Mouse (Mus musculus): ENCODE results near the gene Kcnn1. TPM values are rescaled to one million over a fixed set of nuclear protein-coding genes. Genes with fewer than 3 reads are reported as not detected.

Kcnn1 gene
- polyA plus RNA-seq, 1 experiment from 2014 or later: 9.0 TPM

DNA sequence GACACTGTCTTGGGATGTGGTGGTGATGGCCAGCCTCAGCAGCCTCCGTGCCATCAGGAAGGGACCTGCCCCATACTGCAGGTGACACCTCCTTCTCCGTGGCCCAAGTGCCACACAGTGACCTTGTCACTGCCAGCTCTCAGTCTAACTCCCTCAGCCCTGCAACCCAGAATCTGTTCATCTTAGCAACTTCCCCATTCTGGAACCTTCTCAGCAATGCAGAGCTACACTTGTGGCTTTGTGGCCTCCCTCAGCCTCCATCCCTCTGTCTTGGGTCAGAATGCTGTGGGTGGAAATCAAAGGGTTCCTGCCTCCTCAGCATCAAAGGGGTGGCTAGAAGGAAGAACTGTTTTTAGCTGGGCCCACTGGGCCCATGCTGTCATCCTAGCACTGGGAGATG lies 9.2 kb downstream of the Kcnn1 start:
- Histone ChIP-seq H3K4me1 (replicated peaks; ENCODE audit: control insufficient read depth, insufficient read depth, low read length) (peaks cover 11% of the 10 kb centered on the region), H3K9ac (ENCODE audit: low read length) (no peak overlapping the region)
- no peak for ATAC-seq (replicated peaks; ENCODE audit: low FRiP score)

DNA sequence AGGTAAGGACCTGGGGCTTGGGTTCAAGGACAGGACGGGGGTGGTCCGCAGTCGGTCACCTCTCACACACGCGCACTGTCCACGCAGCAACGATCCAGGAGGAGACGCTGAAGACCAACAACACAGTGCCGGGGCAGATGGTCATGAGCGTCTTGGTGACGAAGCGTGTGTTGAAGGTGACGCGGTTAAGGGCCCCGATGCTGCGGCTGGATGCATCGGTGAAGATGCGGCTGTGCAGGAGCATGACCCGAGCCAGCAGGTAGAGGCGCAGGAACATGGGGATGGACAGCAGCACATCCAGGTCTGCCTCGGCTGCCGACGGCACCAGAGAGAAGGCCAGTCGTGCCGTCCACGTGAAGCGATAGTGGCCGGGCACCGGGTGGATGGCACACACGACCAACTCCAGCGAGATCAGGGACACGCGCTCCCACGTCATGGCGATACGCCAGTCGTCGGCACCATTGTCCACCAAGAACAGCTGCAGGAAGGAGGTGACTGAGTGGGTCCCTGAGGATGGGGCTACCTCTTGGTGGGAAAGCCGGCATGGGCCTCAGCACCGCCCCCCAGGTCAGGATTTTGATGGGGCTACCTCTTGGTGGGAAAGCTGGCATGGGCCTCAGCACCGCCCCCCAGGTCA lies 10.3 kb downstream of the Kcnn1 start:
- ATAC-seq (replicated peaks; ENCODE audit: low FRiP score): no peak
- no peaks in the 10 kb centered on the region; the same call in 1 of the 2 replicates for H3K27me3 ChIP-seq (ENCODE audit: control insufficient read depth, insufficient read depth, low read length)
- no peak for DNase-seq (ENCODE audit: low spot score)
- no peak overlapping the region for H3K9ac ChIP-seq (ENCODE audit: low read length)
- H3K9me3 ChIP-seq (ENCODE audit: control insufficient read depth, low read length): no peaks in the 10 kb centered on the region
- H3K4me3 ChIP-seq (ENCODE audit: low read depth, low read length): no peak overlapping the region
- no peaks in the 10 kb centered on the region for H3K36me3 ChIP-seq (ENCODE audit: control insufficient read depth, insufficient read depth, low read length)
- 89% methylated on average over 41 of the region's 41 CpGs for WGBS
- H3K27ac ChIP-seq (ENCODE audit: low read depth, low read length): no peak overlapping the region
- H3K4me1 ChIP-seq (replicated peaks; ENCODE audit: control insufficient read depth, insufficient read depth, low read length): peaks cover 8% of the 10 kb centered on the region; the same call in 1 of the 2 replicates
- H3K4me2 ChIP-seq (ENCODE audit: low read depth, low read length, severe bottlenecking): no peak overlapping the region

More for the DNA sequence above, 9.2 kb downstream of the Kcnn1 start:
- Histone ChIP-seq H3K4me2 (ENCODE audit: low read depth, low read length, severe bottlenecking) (no peak overlapping the region), H3K4me3 (ENCODE audit: low read depth, low read length) (no peak overlapping the region), H3K9me3 (ENCODE audit: control insufficient read depth, low read length) (no peaks in the 10 kb centered on the region), H3K27me3 (ENCODE audit: control insufficient read depth, insufficient read depth, low read length) (no peaks in the 10 kb centered on the region; the same call in 1 of the 2 replicates), H3K36me3 (ENCODE audit: control insufficient read depth, insufficient read depth, low read length) (no peaks in the 10 kb centered on the region), H3K27ac (ENCODE audit: low read depth, low read length) (no peak overlapping the region)
- 93% methylated on average over 2 of the region's 2 CpGs for WGBS
- DNase-seq (ENCODE audit: low spot score): no peak

DNA sequence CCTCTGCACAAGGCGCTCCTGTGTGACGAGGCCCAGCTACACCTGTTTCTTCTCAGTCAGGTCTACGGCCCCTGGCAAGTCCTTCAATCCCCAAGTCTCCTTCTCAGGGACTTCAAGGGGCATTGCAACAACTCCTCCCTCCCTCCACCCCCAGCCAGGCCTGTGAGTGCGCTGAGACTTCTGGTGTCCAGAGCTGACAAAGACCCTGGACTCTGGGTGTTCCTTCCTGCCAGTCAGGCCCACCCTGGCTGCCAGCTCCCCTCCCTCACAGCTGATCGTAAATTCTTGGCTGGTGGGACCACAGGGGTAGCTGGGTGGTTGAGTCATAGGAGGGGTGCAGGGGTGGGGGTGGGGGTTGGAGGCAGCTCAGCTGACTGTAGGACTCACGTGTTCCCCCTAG lies 11.2 kb downstream of the Kcnn1 start:
- peak overlapping the region; percentile 23; the same call in 1 of the 2 replicates for H3K9ac ChIP-seq (ENCODE audit: low read length)
- 0 out of 2 replicates have a peak, but pooled peaks cover 4% of the 10 kb centered on the region for H3K4me1 ChIP-seq (replicated peaks; ENCODE audit: control insufficient read depth, insufficient read depth, low read length)
- ATAC-seq (replicated peaks; ENCODE audit: low FRiP score): no peak
- no peaks in the 10 kb centered on the region; the same call in 1 of the 2 replicates for H3K27me3 ChIP-seq (ENCODE audit: control insufficient read depth, insufficient read depth, low read length)
- no peak for DNase-seq (ENCODE audit: low spot score)
- WGBS: 60% methylated on average over 6 of the region's 6 CpGs
- H3K9me3 ChIP-seq (ENCODE audit: control insufficient read depth, low read length): no peaks in the 10 kb centered on the region
- no peak overlapping the region for H3K27ac ChIP-seq (ENCODE audit: low read depth, low read length)
- H3K4me3 ChIP-seq (ENCODE audit: low read depth, low read length): no peak overlapping the region
- no peaks in the 10 kb centered on the region for H3K36me3 ChIP-seq (ENCODE audit: control insufficient read depth, insufficient read depth, low read length)
- H3K4me2 ChIP-seq (ENCODE audit: low read depth, low read length, severe bottlenecking): no peak overlapping the region

DNA sequence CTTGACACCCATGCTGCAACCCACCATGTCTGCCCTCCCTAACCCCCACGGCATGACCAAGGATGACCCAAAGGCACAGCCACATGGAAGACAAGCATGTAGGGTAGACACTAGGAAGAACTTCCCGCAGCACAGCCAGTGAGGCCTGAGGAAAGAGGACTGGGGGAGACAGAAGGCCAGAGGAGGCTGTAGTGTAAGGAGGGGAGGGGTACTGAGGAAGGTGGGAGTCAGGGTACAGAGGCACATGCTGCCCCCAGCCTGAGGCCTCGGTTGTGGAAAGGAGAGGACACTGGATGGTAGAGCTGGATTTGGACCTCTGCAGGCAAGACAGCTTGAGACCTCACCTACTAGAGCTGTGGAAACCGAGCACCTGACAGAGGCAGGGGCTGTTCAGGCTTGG lies 12.1 kb downstream of the Kcnn1 start:
- no peaks in the 10 kb centered on the region for H3K4me1 ChIP-seq (replicated peaks; ENCODE audit: control insufficient read depth, insufficient read depth, low read length)
- H3K9ac ChIP-seq (ENCODE audit: low read length): no peak overlapping the region
- DNase-seq (ENCODE audit: low spot score) (no peak), ATAC-seq (replicated peaks; ENCODE audit: low FRiP score) (no peak)
- 85% methylated on average over 4 of the region's 4 CpGs for WGBS
- no peaks in the 10 kb centered on the region for H3K36me3 ChIP-seq (ENCODE audit: control insufficient read depth, insufficient read depth, low read length)
- H3K9me3 ChIP-seq (ENCODE audit: control insufficient read depth, low read length): no peaks in the 10 kb centered on the region
- no peak overlapping the region for H3K4me3 ChIP-seq (ENCODE audit: low read depth, low read length)
- no peaks in the 10 kb centered on the region; the same call in 1 of the 2 replicates for H3K27me3 ChIP-seq (ENCODE audit: control insufficient read depth, insufficient read depth, low read length)
- H3K27ac ChIP-seq (ENCODE audit: low read depth, low read length): no peak overlapping the region
- H3K4me2 ChIP-seq (ENCODE audit: low read depth, low read length, severe bottlenecking): no peak overlapping the region

DNA sequence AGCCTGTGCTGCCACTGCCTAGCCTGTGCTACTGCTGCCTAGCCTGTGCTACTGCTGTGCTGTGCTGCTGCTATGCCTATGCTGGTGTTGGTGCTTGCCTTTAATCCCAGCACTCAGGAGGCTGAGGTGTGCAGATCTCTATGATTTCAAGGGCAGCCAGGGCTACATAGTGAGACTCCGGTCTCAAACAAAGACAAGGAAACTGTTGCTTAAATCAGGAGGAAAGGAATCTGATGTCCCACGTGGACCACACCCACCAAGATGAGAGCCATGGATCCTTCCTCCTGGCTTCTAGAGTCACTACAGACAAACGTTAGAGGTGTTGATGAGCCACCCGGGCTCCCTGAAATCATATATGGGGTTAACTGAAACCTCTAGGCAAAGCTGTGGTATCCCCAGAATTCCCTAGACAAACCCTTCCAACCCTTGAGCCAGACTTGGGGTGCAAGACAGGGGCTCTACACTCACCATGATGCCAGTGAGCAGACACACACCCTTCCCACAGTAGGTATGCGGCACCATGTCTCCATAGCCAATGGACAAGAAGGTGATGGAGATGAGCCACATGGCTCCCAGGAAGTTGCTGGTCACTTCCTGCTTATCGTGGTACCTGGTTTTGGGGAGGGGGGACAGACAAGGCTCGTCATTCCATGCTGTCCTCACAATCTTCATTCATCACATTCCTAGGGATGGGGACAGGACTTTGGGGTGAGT lies 12.8 kb downstream of the Kcnn1 start:
- no peak overlapping the region for H3K4me2 ChIP-seq (ENCODE audit: low read depth, low read length, severe bottlenecking)
- H3K9me3 ChIP-seq (ENCODE audit: control insufficient read depth, low read length): no peaks in the 10 kb centered on the region
- H3K9ac ChIP-seq (ENCODE audit: low read length): no peak overlapping the region
- no peaks in the 10 kb centered on the region for H3K4me1 ChIP-seq (replicated peaks; ENCODE audit: control insufficient read depth, insufficient read depth, low read length)
- H3K36me3 ChIP-seq (ENCODE audit: control insufficient read depth, insufficient read depth, low read length): no peaks in the 10 kb centered on the region
- no peak overlapping the region for H3K27ac ChIP-seq (ENCODE audit: low read depth, low read length)
- ATAC-seq (replicated peaks; ENCODE audit: low FRiP score) (no peak), DNase-seq (ENCODE audit: low spot score) (no peak)
- H3K4me3 ChIP-seq (ENCODE audit: low read depth, low read length): no peak overlapping the region
- H3K27me3 ChIP-seq (ENCODE audit: control insufficient read depth, insufficient read depth, low read length): no peaks in the 10 kb centered on the region
- 76% methylated on average over 7 of the region's 7 CpGs for WGBS

DNA sequence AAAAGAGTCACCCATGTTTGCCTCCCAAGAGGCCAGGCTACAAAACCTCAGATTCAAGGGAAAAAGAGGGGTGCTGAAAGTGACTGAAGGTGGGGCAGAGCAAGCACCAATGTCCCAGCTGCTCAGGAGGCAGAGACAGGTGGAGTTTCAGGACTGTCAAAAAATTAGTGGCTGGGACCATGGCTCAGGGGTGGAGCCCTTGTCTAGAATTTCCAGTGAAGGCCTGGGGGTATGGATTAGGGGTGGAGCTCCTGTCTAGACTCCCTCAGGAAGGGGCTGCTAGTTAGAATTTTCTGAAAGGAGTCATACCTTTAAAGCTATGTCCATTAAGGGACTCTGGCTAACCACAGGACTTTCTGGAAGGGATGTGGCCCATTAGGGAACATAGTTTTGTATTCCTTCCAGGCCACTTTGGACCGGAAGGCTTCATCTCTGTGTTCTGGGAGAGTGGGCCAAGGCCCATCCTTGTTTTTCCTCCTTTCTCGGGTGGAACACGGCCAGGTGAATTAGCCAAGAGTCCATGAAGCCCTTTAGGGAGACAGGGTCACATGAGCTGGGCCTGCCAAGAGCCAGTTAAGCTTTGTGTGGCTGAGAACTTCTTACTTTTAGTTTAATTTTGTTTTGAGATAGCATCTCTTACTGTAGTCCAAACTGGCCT lies 13.6 kb downstream of the Kcnn1 start:
- Histone ChIP-seq H3K4me2 (ENCODE audit: low read depth, low read length, severe bottlenecking) (no peak overlapping the region), H3K9ac (ENCODE audit: low read length) (no peak overlapping the region), H3K4me1 (replicated peaks; ENCODE audit: control insufficient read depth, insufficient read depth, low read length) (no peaks in the 10 kb centered on the region), H3K36me3 (ENCODE audit: control insufficient read depth, insufficient read depth, low read length) (no peaks in the 10 kb centered on the region), H3K27me3 (ENCODE audit: control insufficient read depth, insufficient read depth, low read length) (no peaks in the 10 kb centered on the region), H3K9me3 (ENCODE audit: control insufficient read depth, low read length) (no peaks in the 10 kb centered on the region), H3K4me3 (ENCODE audit: low read depth, low read length) (no peak overlapping the region), H3K27ac (ENCODE audit: low read depth, low read length) (no peak overlapping the region)
- DNase-seq (ENCODE audit: low spot score) (no peak), ATAC-seq (replicated peaks; ENCODE audit: low FRiP score) (no peak)
- WGBS: 82% methylated on average over 3 of the region's 3 CpGs

DNA sequence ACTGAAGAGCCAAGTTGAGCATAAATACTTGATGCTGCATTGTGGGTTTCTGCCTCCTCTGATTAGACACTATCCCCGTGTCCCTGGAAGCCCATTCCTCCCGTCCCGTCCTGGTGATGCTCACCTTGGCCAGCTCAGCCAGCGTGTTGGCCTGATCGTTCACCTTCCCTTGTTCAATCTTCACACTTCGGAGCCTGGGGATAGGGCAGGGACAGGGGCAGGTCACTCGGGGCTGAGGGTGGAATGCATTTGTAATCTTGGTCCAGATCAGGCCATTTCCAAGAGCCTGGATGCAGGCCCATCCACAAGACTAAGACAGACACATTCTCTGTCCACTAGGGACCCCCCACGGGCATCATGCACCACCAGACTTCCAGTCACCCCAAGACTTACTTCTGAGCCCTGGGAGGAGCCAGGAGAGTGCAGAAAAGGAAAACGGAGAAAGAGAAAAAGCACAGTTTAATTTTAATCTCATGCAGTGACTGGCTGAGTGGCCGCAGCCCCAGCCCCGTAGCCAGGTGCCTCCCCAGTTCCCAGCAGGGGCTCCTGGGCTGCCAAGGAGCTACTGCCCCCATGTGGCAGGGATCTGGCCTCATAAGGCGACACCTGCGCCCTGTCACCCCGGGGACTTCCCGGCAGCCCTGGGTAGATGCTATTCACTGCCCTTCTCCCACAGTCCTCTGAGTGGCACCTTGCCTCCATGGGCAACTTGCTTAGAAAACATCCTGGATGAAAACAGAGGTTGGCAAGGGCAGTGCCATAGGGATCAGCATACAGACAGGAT lies 16.5 kb downstream of the Kcnn1 start:
- no peaks in the 10 kb centered on the region for H3K27me3 ChIP-seq (ENCODE audit: control insufficient read depth, insufficient read depth, low read length)
- H3K4me3 ChIP-seq (ENCODE audit: low read depth, low read length): no peak overlapping the region
- ATAC-seq (replicated peaks; ENCODE audit: low FRiP score) (no peak), DNase-seq (ENCODE audit: low spot score) (peak; percentile 49)
- H3K27ac ChIP-seq (ENCODE audit: low read depth, low read length): no peak overlapping the region
- H3K4me1 ChIP-seq (replicated peaks; ENCODE audit: control insufficient read depth, insufficient read depth, low read length): no peaks in the 10 kb centered on the region
- 47% methylated on average over 15 of the region's 15 CpGs for WGBS
- H3K4me2 ChIP-seq (ENCODE audit: low read depth, low read length, severe bottlenecking): no peak overlapping the region
- H3K36me3 ChIP-seq (ENCODE audit: control insufficient read depth, insufficient read depth, low read length): no peaks in the 10 kb centered on the region
- H3K9ac ChIP-seq (ENCODE audit: low read length): no peak overlapping the region
- no peaks in the 10 kb centered on the region for H3K9me3 ChIP-seq (ENCODE audit: control insufficient read depth, low read length)

DNA sequence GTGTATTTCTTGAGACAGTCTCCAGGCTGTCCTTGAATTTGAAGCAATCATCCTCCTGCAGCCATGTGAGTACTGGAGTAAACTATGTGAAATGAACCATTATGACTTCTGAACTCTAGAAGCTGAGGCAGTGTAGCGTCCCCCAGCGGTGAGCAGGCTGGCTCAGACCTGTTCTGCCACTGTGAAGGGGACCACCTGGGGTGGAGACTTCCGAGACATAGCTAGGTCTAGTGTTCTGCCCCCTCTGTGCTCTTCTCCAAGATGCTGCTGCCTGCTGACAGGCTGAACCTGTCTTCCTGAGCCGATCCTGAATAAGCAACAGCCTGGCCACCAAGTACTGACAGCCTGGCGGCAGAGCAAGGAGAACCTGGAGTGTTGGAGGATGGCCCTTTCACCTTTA lies 17.9 kb downstream of the Kcnn1 start:
- H3K4me2 ChIP-seq (ENCODE audit: low read depth, low read length, severe bottlenecking): no peak overlapping the region
- no peaks in the 10 kb centered on the region for H3K27me3 ChIP-seq (ENCODE audit: control insufficient read depth, insufficient read depth, low read length)
- no peak for DNase-seq (ENCODE audit: low spot score)
- no peaks in the 10 kb centered on the region for H3K36me3 ChIP-seq (ENCODE audit: control insufficient read depth, insufficient read depth, low read length)
- no peak overlapping the region for H3K4me3 ChIP-seq (ENCODE audit: low read depth, low read length)
- no peak overlapping the region for H3K27ac ChIP-seq (ENCODE audit: low read depth, low read length)
- no peak overlapping the region for H3K9ac ChIP-seq (ENCODE audit: low read length)
- ATAC-seq (replicated peaks; ENCODE audit: low FRiP score): no peak
- H3K4me1 ChIP-seq (replicated peaks; ENCODE audit: control insufficient read depth, insufficient read depth, low read length): 0 out of 2 replicates have a peak, but pooled peaks cover 2% of the 10 kb centered on the region
- 44% methylated on average over 5 of the region's 5 CpGs for WGBS
- H3K9me3 ChIP-seq (ENCODE audit: control insufficient read depth, low read length): no peaks in the 10 kb centered on the region

Measured in forebrain, embryonic 11.5 days (tissue).